ENCODE assay signal across 8 mouse cellular contexts in the genomic region with DNA sequence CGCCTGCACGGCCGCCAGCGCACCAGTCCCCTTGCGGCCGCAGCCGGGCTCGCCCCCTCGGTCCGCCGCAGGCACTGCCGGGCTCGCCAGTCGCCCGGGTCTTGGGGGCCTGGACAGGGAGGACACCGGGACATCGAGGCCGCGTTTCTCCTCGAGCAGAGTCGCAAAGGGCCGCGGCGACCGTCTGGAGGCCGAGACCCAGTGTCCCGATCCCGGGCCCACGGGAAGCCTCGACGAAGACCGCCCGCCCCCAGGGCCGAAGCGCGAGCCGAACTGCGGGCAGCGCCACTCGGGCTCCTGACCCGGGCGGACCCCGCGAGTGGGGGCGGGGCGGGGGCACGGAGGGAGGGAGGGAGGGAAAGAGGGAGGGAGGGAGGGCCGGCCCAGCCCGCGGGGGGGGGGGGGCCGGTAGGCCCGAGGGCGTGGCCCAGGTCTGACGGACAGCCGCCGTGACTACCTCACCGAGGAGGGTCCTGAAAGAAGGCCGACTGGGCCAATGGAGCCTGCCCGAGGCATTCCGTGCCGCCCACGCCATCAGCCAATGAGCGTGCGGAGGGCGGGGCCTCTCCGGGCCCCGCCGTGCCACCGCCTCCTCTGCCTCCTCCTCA. TPM values are rescaled to one million over a fixed set of nuclear protein-coding genes. Genes with fewer than 3 reads are reported as not detected.
DNase-seq lines count a peak whose midpoint lies in the region; ATAC-seq and TF ChIP-seq lines count a peak whose summit lies in the region.
"Not testable (repeated sequence)": the region's sequence is repeated elsewhere in the genome, so short reads cannot be mapped to it uniquely, and the experiment has no call there.

No protein-coding gene starts in this region.

- WGBS in heart, embryonic 10.5 days, result 0% methylated on average over 41 of the region's 69 CpGs
- 1% methylated on average over 29 of the region's 69 CpGs for WGBS in kidney, embryonic 15.5 days

- H3K9me3 ChIP-seq in heart, embryonic 10.5 days; kidney, embryonic 15.5 days (replicated peaks): not testable (repeated sequence)

- DNase-seq in A20 (ENCODE audit: low read depth, low spot score) (peak; percentile 90), liver (peak; percentile 93)
- peak; percentile 89 for DNase-seq in brain, adult 2 months (ENCODE audit: low read depth, low spot score)
- peak; percentile 95 for DNase-seq in heart, embryonic 10.5 days (ENCODE audit: low spot score)
- DNase-seq in spleen, postnatal 36 days (ENCODE audit: low spot score in 2 of 2), result peak; percentile 73 to 77

- H3K27me3 ChIP-seq in heart, embryonic 10.5 days (ENCODE audit: insufficient read depth, poor library complexity, severe bottlenecking); kidney, embryonic 15.5 days: not testable (repeated sequence)

- ATAC-seq in kidney, embryonic 15.5 days (replicated peaks; ENCODE audit: low FRiP score), result peak; percentile 98
- peak; percentile 93 for ATAC-seq in monocyte, adult 5-6 weeks (replicated peaks; ENCODE audit: insufficient number of reproducible peaks, low FRiP score, low TSS enrichment, poor library complexity, severe bottlenecking)

- peak overlapping the region; percentile 59 for H3K9ac ChIP-seq in kidney, embryonic 15.5 days

- peak overlapping the region; percentile 32 for H3K4me3 ChIP-seq in embryonic fibroblast, embryonic 13.5 days (ENCODE audit: insufficient read depth, low read length)
- H3K4me3 ChIP-seq in heart, embryonic 10.5 days, result peak overlapping the region; percentile 66
- peak overlapping the region; percentile 58 for H3K4me3 ChIP-seq in kidney, embryonic 15.5 days (replicated peaks)

- not testable (repeated sequence) for TF ChIP-seq CTCF in embryonic fibroblast, embryonic 13.5 days (IDR thresholded peaks at IDR 0.05; ENCODE audit: borderline replicate concordance, insufficient read depth, low read length)

- TF ChIP-seq POLR2A in embryonic fibroblast, embryonic 13.5 days (IDR thresholded peaks at IDR 0.05; ENCODE audit: low read depth, low read length), result peak; percentile 55

- not testable (repeated sequence) for H3K4me1 ChIP-seq in embryonic fibroblast, embryonic 13.5 days (ENCODE audit: control insufficient read depth, insufficient read depth, low read length)
- peaks cover 14% of the 10 kb centered on the region for H3K4me1 ChIP-seq in heart, embryonic 10.5 days
- peaks cover 27% of the 10 kb centered on the region for H3K4me1 ChIP-seq in kidney, embryonic 15.5 days

- peak overlapping the region; percentile 76 for H3K4me2 ChIP-seq in kidney, embryonic 15.5 days

- H3K27ac ChIP-seq in embryonic fibroblast, embryonic 13.5 days (ENCODE audit: insufficient read depth, low read length), result peak overlapping the region; percentile 84
- H3K27ac ChIP-seq in heart, embryonic 10.5 days, result peak overlapping the region; percentile 93
- H3K27ac ChIP-seq in kidney, embryonic 15.5 days, result peak overlapping the region; percentile 96

- H3K36me3 ChIP-seq in heart, embryonic 10.5 days, result peaks cover 22% of the 10 kb centered on the region
- peaks cover 26% of the 10 kb centered on the region for H3K36me3 ChIP-seq in kidney, embryonic 15.5 days

RNA-seq across cellular contexts. Expression of a gene that starts 0.4 kb away (rescaled TPM):
- 103 and 104 TPM in 2 replicates for polyA plus RNA-seq in embryonic fibroblast, embryonic 13.5 days (2011; ENCODE audit: insufficient read length, low read depth, missing spikeins)
- polyA plus RNA-seq in heart, embryonic 10.5 days (2016; fragmentation: Nextera tagmentation; extraction: Ambion mirVana), result 36.6 and 44.4 TPM in 2 replicates
- polyA plus RNA-seq in kidney, embryonic 15.5 days (2015; fragmentation: Nextera tagmentation; extraction: Ambion mirVana), result 47.3 and 48.3 TPM in 2 replicates
- 59.4 to 75.0 TPM (median 70.7 TPM) in 3 replicates for total RNA-seq in monocyte, adult 5-6 weeks (2017)

Comparison
In these comparisons a context has a peak if more than half of its experiments do, and no peak if none do; other contexts are left out.
1. Peak in every context shown above with its lines: DNase-seq, ATAC-seq, H3K4me3 ChIP-seq and H3K27ac ChIP-seq.